In the genomic region with DNA sequence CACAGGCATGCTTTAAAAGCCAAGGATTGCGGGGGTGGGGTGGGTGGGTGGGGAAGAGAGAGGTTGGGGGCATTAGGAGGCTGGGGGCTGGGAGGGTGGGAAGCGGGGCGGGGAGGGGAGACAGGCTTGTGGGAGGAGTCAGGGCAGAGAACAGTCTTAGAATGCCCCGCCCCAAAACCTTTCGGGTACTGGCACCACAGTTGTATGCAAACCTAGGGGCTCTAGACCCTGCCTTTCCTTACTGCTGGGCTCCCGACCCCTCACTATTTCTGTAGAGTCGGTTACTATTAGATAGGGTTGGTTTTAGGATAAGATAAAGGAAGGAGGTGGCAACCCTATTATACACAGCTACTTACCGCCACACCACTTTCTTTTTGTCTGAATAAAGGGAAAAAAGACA, we compare ENCODE assay signal across 11 mouse cellular contexts.
DNase-seq lines count a peak whose midpoint lies in the region; ATAC-seq lines count a peak whose summit lies in the region.
"Had no signal": no experiment of that assay in that cellular context is flagged by ENCODE, and none has a peak within 500 bp of the region (broad histone marks: within the 10 kb centered on the region; RNA-seq: fewer than 3 reads in every experiment).

No protein-coding gene starts in this region.

- no peak overlapping the region for H3K4me3 ChIP-seq in heart, embryonic 13.5 days
- no peak overlapping the region for H3K4me3 ChIP-seq in liver, embryonic 11.5 days (ENCODE audit: low read depth, low read length)
- H3K4me3 ChIP-seq in liver, embryonic 13.5 days (replicated peaks): no peak overlapping the region
- no peak overlapping the region for H3K4me3 ChIP-seq in neural tube, embryonic 15.5 days (replicated peaks)
- H3K4me3 ChIP-seq: embryonic facial prominence, embryonic 10.5 days; hindbrain, embryonic 13.5 days had no signal

- H3K4me2 ChIP-seq in heart, embryonic 13.5 days: peak overlapping the region; percentile 9; the same call in 1 of the 2 replicates
- 0 out of 2 replicates have a peak overlapping the region, but pooled peaks have one; percentile 12 for H3K4me2 ChIP-seq in liver, embryonic 11.5 days
- peak overlapping the region; percentile 17; the same call in 1 of the 2 replicates for H3K4me2 ChIP-seq in liver, embryonic 13.5 days
- no peak overlapping the region for H3K4me2 ChIP-seq in neural tube, embryonic 15.5 days
- H3K4me2 ChIP-seq: hindbrain, embryonic 13.5 days had no signal

- ATAC-seq in heart, embryonic 13.5 days (ENCODE audit: extremely low read depth, insufficient number of reproducible peaks, low FRiP score, low TSS enrichment): no peak
- ATAC-seq in liver, embryonic 11.5 days (replicated peaks; ENCODE audit: low FRiP score): no peak
- no peak for ATAC-seq in liver, embryonic 13.5 days (ENCODE audit: low read depth)
- peak; percentile 35; the same call in 1 of the 2 replicates for ATAC-seq in neural tube, embryonic 15.5 days (ENCODE audit: low FRiP score)
- ATAC-seq: activated CD4-positive, CD25-positive, alpha-beta regulatory T cell, adult 4 months had no signal

- H3K27ac ChIP-seq in heart, embryonic 13.5 days (replicated peaks): no peak overlapping the region
- H3K27ac ChIP-seq in liver, embryonic 11.5 days (ENCODE audit: low read depth, low read length): no peak overlapping the region
- no peak overlapping the region for H3K27ac ChIP-seq in liver, embryonic 13.5 days
- peak overlapping the region; percentile 14; the same call in 1 of the 2 replicates for H3K27ac ChIP-seq in neural tube, embryonic 15.5 days (replicated peaks)
- H3K27ac ChIP-seq: liver, embryonic 14.5 days had no signal

- H3K9ac ChIP-seq in heart, embryonic 13.5 days: no peak overlapping the region
- no peak overlapping the region for H3K9ac ChIP-seq in liver, embryonic 11.5 days (ENCODE audit: low read depth, low read length)
- H3K9ac ChIP-seq in liver, embryonic 13.5 days: no peak overlapping the region
- no peak overlapping the region for H3K9ac ChIP-seq in neural tube, embryonic 15.5 days (replicated peaks)
- H3K9ac ChIP-seq: hindbrain, embryonic 13.5 days; liver, embryonic 14.5 days had no signal

- 0 out of 2 replicates have a peak, but pooled peaks cover 4% of the 10 kb centered on the region for H3K27me3 ChIP-seq in heart, embryonic 13.5 days (replicated peaks)
- no peaks in the 10 kb centered on the region for H3K27me3 ChIP-seq in liver, embryonic 11.5 days (replicated peaks; ENCODE audit: control insufficient read depth, insufficient read depth, low read length)
- H3K27me3 ChIP-seq in liver, embryonic 13.5 days: no peaks in the 10 kb centered on the region
- H3K27me3 ChIP-seq in neural tube, embryonic 15.5 days (replicated peaks): no peaks in the 10 kb centered on the region
- H3K27me3 ChIP-seq: hindbrain, embryonic 13.5 days had no signal

- 40% methylated on average over 8 of the region's 8 CpGs for WGBS in heart, embryonic 13.5 days
- 42% methylated on average over 8 of the region's 8 CpGs for WGBS in liver, embryonic 11.5 days
- 34% methylated on average over 8 of the region's 8 CpGs for WGBS in liver, embryonic 13.5 days (ENCODE audit: insufficient replicate concordance)
- 56% methylated on average over 8 of the region's 8 CpGs for WGBS in neural tube, embryonic 15.5 days

- H3K4me1 ChIP-seq in heart, embryonic 13.5 days: peaks cover 9% of the 10 kb centered on the region; the same call in 1 of the 2 replicates
- H3K4me1 ChIP-seq in liver, embryonic 11.5 days (replicated peaks; ENCODE audit: control insufficient read depth, insufficient read depth, low read length): no peaks in the 10 kb centered on the region
- H3K4me1 ChIP-seq in liver, embryonic 13.5 days (replicated peaks): no peaks in the 10 kb centered on the region
- H3K4me1 ChIP-seq in neural tube, embryonic 15.5 days: peaks cover 24% of the 10 kb centered on the region

- no peak for DNase-seq in heart, postnatal 25 days (ENCODE audit: low spot score)
- DNase-seq in liver, embryonic 11.5 days (ENCODE audit: low spot score): no peak
- DNase-seq in liver: no peak
- no peak for DNase-seq in liver, embryonic 13.5 days
- DNase-seq in urinary bladder, adult 2 months (ENCODE audit: low spot score): no peak

- no peaks in the 10 kb centered on the region for H3K36me3 ChIP-seq in heart, embryonic 13.5 days
- no peaks in the 10 kb centered on the region for H3K36me3 ChIP-seq in liver, embryonic 11.5 days (ENCODE audit: control insufficient read depth, insufficient read depth, low read length)
- no peaks in the 10 kb centered on the region for H3K36me3 ChIP-seq in liver, embryonic 13.5 days
- no peaks in the 10 kb centered on the region for H3K36me3 ChIP-seq in neural tube, embryonic 15.5 days
- H3K36me3 ChIP-seq: embryonic facial prominence, embryonic 10.5 days; hindbrain, embryonic 13.5 days had no signal

- no peaks in the 10 kb centered on the region for H3K9me3 ChIP-seq in heart, embryonic 13.5 days
- H3K9me3 ChIP-seq in liver, embryonic 11.5 days (ENCODE audit: control insufficient read depth, low read length): no peaks in the 10 kb centered on the region
- H3K9me3 ChIP-seq in liver, embryonic 13.5 days (replicated peaks): no peaks in the 10 kb centered on the region
- no peaks in the 10 kb centered on the region for H3K9me3 ChIP-seq in neural tube, embryonic 15.5 days (replicated peaks)
- H3K9me3 ChIP-seq: embryonic facial prominence, embryonic 10.5 days; hindbrain, embryonic 13.5 days had no signal

- intact Hi-C loops in heart, postnatal 25 days (cut with DNase I): no loop called here
